Mouse (Mus musculus): Measurements from ENCODE around the gene Myd88.

DNA sequence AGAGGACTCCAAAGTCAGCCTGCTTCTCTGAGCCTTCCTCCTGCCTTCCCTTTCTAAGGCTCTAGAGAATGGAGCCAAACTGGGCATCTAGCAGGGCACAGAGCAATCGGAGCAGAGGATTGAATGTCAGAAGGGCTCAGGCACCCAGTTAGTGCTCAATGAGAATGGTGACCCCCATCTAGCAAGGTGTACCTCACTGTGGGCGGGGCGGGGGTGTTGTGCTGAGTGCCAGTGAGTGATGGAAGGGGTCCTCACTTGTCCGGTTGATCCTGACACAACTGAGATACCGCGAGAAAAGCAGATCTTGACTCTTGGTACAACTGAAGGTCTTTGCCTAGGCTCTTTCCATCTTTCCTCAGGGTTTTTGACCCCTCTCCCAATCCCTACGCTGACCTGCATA lies 2.1 kb downstream of the Myd88 start:
- TF ChIP-seq CTCF (IDR thresholded peaks at IDR 0.05; ENCODE audit: borderline replicate concordance, extremely low read depth, insufficient read depth, insufficient read length) (no peak), POLR2A (IDR thresholded peaks at IDR 0.05; ENCODE audit: borderline replicate concordance, extremely low read depth, insufficient read depth, insufficient read length, poor library complexity, severe bottlenecking) (no peak)

All from brain, embryonic 14.5 days (tissue).